ENCODE assay signal across 12 mouse cellular contexts in the genomic region with DNA sequence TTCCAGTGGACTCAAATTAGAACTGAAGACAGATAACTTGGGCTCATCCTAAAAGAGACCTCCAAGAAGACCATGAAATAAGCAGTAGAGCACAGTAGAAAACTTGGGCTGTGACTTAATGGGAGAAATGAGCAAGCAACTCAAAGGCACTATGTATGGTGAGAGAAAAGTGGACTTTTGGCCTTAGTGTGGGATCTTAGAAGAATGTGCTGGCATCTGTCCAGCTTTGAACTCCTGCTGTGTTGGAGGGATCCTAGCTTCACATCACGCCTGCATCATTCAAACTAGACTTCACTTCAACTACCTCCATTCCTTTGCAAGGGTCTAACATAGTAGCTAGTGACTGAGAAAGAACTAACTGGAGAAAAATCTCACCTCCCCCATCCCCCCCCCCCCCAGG.
A peak's percentile ranks its signal among the peaks of the same experiment; 100 is the strongest.
DNase-seq lines count a peak whose midpoint lies in the region; ATAC-seq lines count a peak whose summit lies in the region.
"Had no signal": no experiment of that assay in that cellular context is flagged by ENCODE, and none has a peak within 500 bp of the region (broad histone marks: within the 10 kb centered on the region; RNA-seq: fewer than 3 reads in every experiment).

No protein-coding gene starts in this region.

- peaks cover 10% of the 10 kb centered on the region; the same call in 1 of the 2 replicates for H3K4me1 ChIP-seq in heart, embryonic 12.5 days (replicated peaks)
- H3K4me1 ChIP-seq in embryonic facial prominence, embryonic 14.5 days (ENCODE audit: control insufficient read depth, insufficient read depth, low read length), result no peaks in the 10 kb centered on the region
- no peaks in the 10 kb centered on the region for H3K4me1 ChIP-seq in midbrain, embryonic 13.5 days (replicated peaks)
- H3K4me1 ChIP-seq: forebrain, embryonic 13.5 days; megakaryocyte, embryonic 14.5 days had no signal

- H3K4me3 ChIP-seq in heart, embryonic 12.5 days, result no peak overlapping the region
- H3K4me3 ChIP-seq in embryonic facial prominence, embryonic 14.5 days (ENCODE audit: low read depth, low read length), result no peak overlapping the region
- no peak overlapping the region for H3K4me3 ChIP-seq in midbrain, embryonic 13.5 days (replicated peaks)
- H3K4me3 ChIP-seq: forebrain, embryonic 13.5 days; megakaryocyte, embryonic 14.5 days had no signal

- no peak for DNase-seq in heart, postnatal 4 days
- DNase-seq in 3T3-L1 (ENCODE audit: low read depth, low spot score) (peak; percentile 55), liver (peak; percentile 16)
- DNase-seq in embryonic facial prominence, embryonic 14.5 days (ENCODE audit: low spot score), result peak; percentile 27
- no peak for DNase-seq in cerebellum, postnatal 36 days
- DNase-seq in left cerebral cortex, postnatal 36 days (ENCODE audit: low spot score in 2 of 2), result no peak
- DNase-seq: retina, postnatal 1 day; thymus, postnatal 25 days had no signal

- H3K27ac ChIP-seq in heart, embryonic 12.5 days (ENCODE audit: poor library complexity, severe bottlenecking), result peak overlapping the region; percentile 38
- H3K27ac ChIP-seq in embryonic facial prominence, embryonic 14.5 days (replicated peaks; ENCODE audit: low read depth, low read length), result 0 out of 2 replicates have a peak overlapping the region, but pooled peaks have one; percentile 15
- no peak overlapping the region for H3K27ac ChIP-seq in midbrain, embryonic 13.5 days
- H3K27ac ChIP-seq: forebrain, embryonic 13.5 days had no signal

- H3K9ac ChIP-seq in heart, embryonic 12.5 days, result no peak overlapping the region
- H3K9ac ChIP-seq in embryonic facial prominence, embryonic 14.5 days (ENCODE audit: low read depth, low read length), result no peak overlapping the region
- no peak overlapping the region for H3K9ac ChIP-seq in midbrain, embryonic 13.5 days (replicated peaks)
- H3K9ac ChIP-seq: forebrain, embryonic 13.5 days had no signal

- no peaks in the 10 kb centered on the region for H3K9me3 ChIP-seq in heart, embryonic 12.5 days (replicated peaks)
- H3K9me3 ChIP-seq in embryonic facial prominence, embryonic 14.5 days (ENCODE audit: control insufficient read depth, low read length), result no peaks in the 10 kb centered on the region
- no peaks in the 10 kb centered on the region for H3K9me3 ChIP-seq in midbrain, embryonic 13.5 days
- H3K9me3 ChIP-seq: forebrain, embryonic 13.5 days had no signal

- ATAC-seq in heart, embryonic 12.5 days (ENCODE audit: insufficient number of reproducible peaks, low FRiP score), result no peak
- no peak for ATAC-seq in embryonic facial prominence, embryonic 14.5 days (ENCODE audit: low read depth)
- no peak for ATAC-seq in midbrain, embryonic 13.5 days
- ATAC-seq: forebrain, embryonic 13.5 days had no signal

- 40% methylated on average over 1 of the region's 1 CpGs for WGBS in heart, embryonic 12.5 days
- 43% methylated on average over 1 of the region's 1 CpGs for WGBS in embryonic facial prominence, embryonic 14.5 days
- WGBS in midbrain, embryonic 13.5 days, result 86% methylated on average over 1 of the region's 1 CpGs

- peak overlapping the region; percentile 26; the same call in 1 of the 2 replicates for H3K4me2 ChIP-seq in heart, embryonic 12.5 days
- H3K4me2 ChIP-seq in embryonic facial prominence, embryonic 14.5 days (ENCODE audit: low read depth, low read length), result no peak overlapping the region
- no peak overlapping the region for H3K4me2 ChIP-seq in midbrain, embryonic 13.5 days (replicated peaks)
- H3K4me2 ChIP-seq: forebrain, embryonic 13.5 days had no signal

- intact Hi-C loops in left cerebral cortex, postnatal 36 days (cut with DNase I), result no loop called here

- H3K36me3 ChIP-seq in heart, embryonic 12.5 days, result no peaks in the 10 kb centered on the region
- H3K36me3 ChIP-seq in embryonic facial prominence, embryonic 14.5 days (ENCODE audit: control insufficient read depth, insufficient read depth, low read length), result no peaks in the 10 kb centered on the region
- H3K36me3 ChIP-seq in midbrain, embryonic 13.5 days, result no peaks in the 10 kb centered on the region

- no peaks in the 10 kb centered on the region for H3K27me3 ChIP-seq in heart, embryonic 12.5 days (replicated peaks)
- H3K27me3 ChIP-seq in embryonic facial prominence, embryonic 14.5 days (replicated peaks; ENCODE audit: control insufficient read depth, insufficient read depth, low read length), result no peaks in the 10 kb centered on the region
- no peaks in the 10 kb centered on the region for H3K27me3 ChIP-seq in midbrain, embryonic 13.5 days
- H3K27me3 ChIP-seq: forebrain, embryonic 13.5 days; megakaryocyte, embryonic 14.5 days had no signal

Comparison
In these comparisons a context has a peak if more than half of its experiments do, and no peak if none do; other contexts are left out.
1. DNase-seq: peak in 3T3-L1 (single experiment), embryonic facial prominence, embryonic 14.5 days (single experiment) and liver (single experiment); none in heart, postnatal 4 days (single experiment), cerebellum, postnatal 36 days (0 of 2) and left cerebral cortex, postnatal 36 days (0 of 2).